Mouse (Mus musculus) megakaryocyte, adult 5-6 weeks (primary cell): ENCODE results near the gene Clec4b2. TPM values are rescaled to one million over a fixed set of nuclear protein-coding genes. Genes with fewer than 3 reads are reported as not detected.
"Not testable (repeated sequence)": the region's sequence is repeated elsewhere in the genome, so short reads cannot be mapped to it uniquely, and the experiment has no call there.

Source experiments
- ATAC-seq: 2 replicates; pipeline ENCODE4 v1.8.0; 2016; ENCODE audit warnings: mild to moderate bottlenecking, inconsistent platforms; ENCODE audit not compliant: poor library complexity, severe bottlenecking
- total RNA-seq, 2 experiments: library from RNA; stranded (forward) in 1 of 2; stranded (reverse) in 1 of 2; fragments of 153-499, 151-499 nt in 1 of 2; fragments of 221-1000, 200-1000 nt in 1 of 2; gene quantifications; 2 replicates each; pipeline versions ENCODE4 v1.2.3 to v1.2.4; 2015 to 2017

Gene Clec4b2
- total RNA-seq (2015) (1.4 and 3.3 TPM in 2 replicates), total RNA-seq (2017) (1.7 and 3.3 TPM in 2 replicates)

- peak; percentile 44 for ATAC-seq
Measured at GRCm38 (mm10) chr6:123172593-123172992, at the start of gene Clec4b2. Gene Clec4b2, plus strand, starts transcription at chr6:123172893.

GRCm38 (mm10) chr6:123123195-123123594, 49.5 kb upstream of the Clec4b2 start:
- ATAC-seq, result peak; percentile 89

GRCm38 (mm10) chr6:123127173-123127572, 45.5 kb upstream of the Clec4b2 start:
- ATAC-seq, result peak; percentile 39

- ATAC-seq, result not testable (repeated sequence)
Measured at GRCm38 (mm10) chr6:123137766-123138526, 34.7 kb upstream of the Clec4b2 start.

GRCm38 (mm10) chr6:123170106-123170505, 2.6 kb upstream of the Clec4b2 start:
- peak; percentile 20 for ATAC-seq

- peak; percentile 44 for ATAC-seq
Measured at GRCm38 (mm10) chr6:123171040-123171439, 1.7 kb upstream of the Clec4b2 start.

GRCm38 (mm10) chr6:123175549-123175948, 2.9 kb downstream of the Clec4b2 start:
- ATAC-seq, result peak; percentile 82

GRCm38 (mm10) chr6:123184862-123185261, 12.2 kb downstream of the Clec4b2 start:
- ATAC-seq, result peak; percentile 99

- peak; percentile 84 for ATAC-seq
Measured at GRCm38 (mm10) chr6:123207187-123208076, 34.7 kb downstream of the Clec4b2 start.

GRCm38 (mm10) chr6:123208077-123208439, 35.4 kb downstream of the Clec4b2 start:
- not testable (repeated sequence) for ATAC-seq

GRCm38 (mm10) chr6:123211726-123212125, 39.0 kb downstream of the Clec4b2 start:
- no peak for ATAC-seq

GRCm38 (mm10) chr6:123227519-123228166, 55.0 kb downstream of the Clec4b2 start:
- peak; percentile 95 for ATAC-seq

- peak; percentile 48 for ATAC-seq
Measured at GRCm38 (mm10) chr6:123229644-123230043, 57.0 kb downstream of the Clec4b2 start, which contains the start of gene Clec4n. Gene Clec4n, plus strand, starts transcription at chr6:123229843.

- no peak for ATAC-seq
Measured at GRCm38 (mm10) chr6:123231149-123231548, 58.5 kb downstream of the Clec4b2 start.

- no peak for ATAC-seq
Measured at GRCm38 (mm10) chr6:123237582-123237981, 64.9 kb downstream of the Clec4b2 start.

GRCm38 (mm10) chr6:123244201-123244600, 71.5 kb downstream of the Clec4b2 start:
- peak; percentile 85 for ATAC-seq

- ATAC-seq, result peak; percentile 62
Measured at GRCm38 (mm10) chr6:123248862-123249261, 76.2 kb downstream of the Clec4b2 start.

GRCm38 (mm10) chr6:123252735-123253134, 80.0 kb downstream of the Clec4b2 start:
- ATAC-seq, result peak; percentile 95
